Mouse (Mus musculus): ENCODE measurements around the gene Prdx6. TPM values are rescaled to one million over a fixed set of nuclear protein-coding genes. Genes with fewer than 3 reads are reported as not detected.
"Not testable (repeated sequence)": the region's sequence is repeated elsewhere in the genome, so short reads cannot be mapped to it uniquely, and the experiment has no call there.

The Prdx6 gene
- total RNA-seq, 2 experiments from 2014 or later = 70.1 to 78.6 TPM

GRCm38 (mm10) chr1:161252901-161253300 lies 1.9 kb upstream of the Prdx6 start:
- DNase-seq = no peak
- intact Hi-C loops (cut with DNase I; ENCODE audit: low total_unique reads) = no loop called here

GRCm38 (mm10) chr1:161252365-161252764 lies 1.3 kb upstream of the Prdx6 start:
- DNase-seq = no peak
- intact Hi-C loops (cut with DNase I; ENCODE audit: low total_unique reads) = no loop called here

- no peak for DNase-seq
- intact Hi-C loops (cut with DNase I; ENCODE audit: low total_unique reads) = no loop called here
These were observed 622 bp upstream of the Prdx6 start for GRCm38 (mm10) chr1:161251417-161252265.

- peak; percentile 25 for DNase-seq
- intact Hi-C loops (cut with DNase I; ENCODE audit: low total_unique reads) = no loop called here
These were observed 902 bp downstream of the Prdx6 start for GRCm38 (mm10) chr1:161250031-161250603.

- DNase-seq = no peak
- intact Hi-C loops (cut with DNase I; ENCODE audit: low total_unique reads) = no loop called here
These were observed 1.6 kb downstream of the Prdx6 start for GRCm38 (mm10) chr1:161249442-161249841.

- intact Hi-C loops (cut with DNase I; ENCODE audit: low total_unique reads) = no loop called here
- DNase-seq = no peak
These were observed 2.3 kb downstream of the Prdx6 start for GRCm38 (mm10) chr1:161248685-161249084.

GRCm38 (mm10) chr1:161247643-161248580 lies 3.1 kb downstream of the Prdx6 start:
- no peak for DNase-seq
- intact Hi-C loops (cut with DNase I; ENCODE audit: low total_unique reads) = no loop called here

- intact Hi-C loops (cut with DNase I; ENCODE audit: low total_unique reads) = no loop called here
- no peak for DNase-seq
These were observed 3.8 kb downstream of the Prdx6 start for GRCm38 (mm10) chr1:161247176-161247575.

- intact Hi-C loops (cut with DNase I; ENCODE audit: low total_unique reads) = no loop called here
- DNase-seq = no peak
These were observed 13.3 kb downstream of the Prdx6 start for GRCm38 (mm10) chr1:161237750-161238149.

- no peak for DNase-seq
- intact Hi-C loops (cut with DNase I; ENCODE audit: low total_unique reads) = no loop called here
These were observed 13.7 kb downstream of the Prdx6 start for GRCm38 (mm10) chr1:161237339-161237738.

GRCm38 (mm10) chr1:161233226-161233839 lies 17.7 kb downstream of the Prdx6 start:
- intact Hi-C loops (cut with DNase I; ENCODE audit: low total_unique reads) = no loop called here
- no peak for DNase-seq

GRCm38 (mm10) chr1:161232181-161232580 lies 18.8 kb downstream of the Prdx6 start:
- no peak for DNase-seq
- intact Hi-C loops (cut with DNase I; ENCODE audit: low total_unique reads) = no loop called here

GRCm38 (mm10) chr1:161224837-161225236 lies 26.2 kb downstream of the Prdx6 start:
- intact Hi-C loops (cut with DNase I; ENCODE audit: low total_unique reads) = loop anchor here (5.0 kb wide), 1 partner anchor 62 kb away; no protein-coding TSS in a partner anchor
- no peak for DNase-seq

GRCm38 (mm10) chr1:161219816-161220215 lies 31.2 kb downstream of the Prdx6 start:
- no peak for DNase-seq
- intact Hi-C loops (cut with DNase I; ENCODE audit: low total_unique reads) = loop anchor here (5.0 kb wide), 1 partner anchor 67 kb away; no protein-coding TSS in a partner anchor

- intact Hi-C loops (cut with DNase I; ENCODE audit: low total_unique reads) = no loop called here
- peak; percentile 12 for DNase-seq
These were observed 36.6 kb downstream of the Prdx6 start for GRCm38 (mm10) chr1:161214465-161214864.

GRCm38 (mm10) chr1:161199856-161200255 lies 51.2 kb downstream of the Prdx6 start:
- DNase-seq = no peak
- intact Hi-C loops (cut with DNase I; ENCODE audit: low total_unique reads) = loop anchor here (10.0 kb wide), 1 partner anchor 455 kb away; no protein-coding TSS in a partner anchor

GRCm38 (mm10) chr1:161196364-161196763 lies 54.7 kb downstream of the Prdx6 start:
- DNase-seq = not testable (repeated sequence)
- intact Hi-C loops (cut with DNase I; ENCODE audit: low total_unique reads) = loop anchor here (10.0 kb wide), 1 partner anchor 452 kb away; no protein-coding TSS in a partner anchor

GRCm38 (mm10) chr1:161195541-161196351 lies 55.3 kb downstream of the Prdx6 start:
- intact Hi-C loops (cut with DNase I; ENCODE audit: low total_unique reads) = loop anchor here (10.0 kb wide), 1 partner anchor 451 kb away; no protein-coding TSS in a partner anchor
- DNase-seq = peak; percentile 78

Measured in gastrocnemius, postnatal 14 days (tissue).